ENCODE assay signal across 8 mouse cellular contexts in genomic region chr4:155992241-155992905, GRCm38 (mm10). TPM values are rescaled to one million over a fixed set of nuclear protein-coding genes. Genes with fewer than 3 reads are reported as not detected.
DNase-seq lines count a peak whose midpoint lies in the region; ATAC-seq lines count a peak whose summit lies in the region.

Gene B3galt6, minus strand, starts transcription at chr4:155992649.
Gene Sdf4, plus strand, starts transcription at chr4:155992872.

- no peaks in the 10 kb centered on the region for H3K9me3 ChIP-seq in embryonic facial prominence, embryonic 10.5 days
- H3K9me3 ChIP-seq in heart, embryonic 11.5 days (replicated peaks; ENCODE audit: control insufficient read depth, low read length), result no peaks in the 10 kb centered on the region
- no peaks in the 10 kb centered on the region for H3K9me3 ChIP-seq in kidney, embryonic 16.5 days (ENCODE audit: low read length)

- under 1% methylated on average over 99 of the region's 99 CpGs for WGBS in embryonic facial prominence, embryonic 10.5 days
- WGBS in heart, embryonic 11.5 days (ENCODE audit: insufficient replicate concordance), result under 1% methylated on average over 97 of the region's 99 CpGs
- WGBS in kidney, embryonic 16.5 days, result under 1% methylated on average over 98 of the region's 99 CpGs

- intact Hi-C loops in heart, postnatal 25 days (cut with DNase I), result no loop called here

- H3K9ac ChIP-seq in heart, embryonic 11.5 days (ENCODE audit: low read depth, low read length), result peak within 1 kb of the TSS; percentile 94
- peak within 1 kb of the TSS; percentile 94 for H3K9ac ChIP-seq in kidney, embryonic 16.5 days (replicated peaks; ENCODE audit: low read length)

- ATAC-seq in heart, embryonic 11.5 days (replicated peaks; ENCODE audit: insufficient number of reproducible peaks, low FRiP score, low TSS enrichment), result peak; percentile 84
- peak; percentile 86 for ATAC-seq in kidney, embryonic 16.5 days (ENCODE audit: low FRiP score, low TSS enrichment)

- peak; percentile 57 for DNase-seq in heart, adult 8-10 months (ENCODE audit: low spot score)
- DNase-seq in heart, postnatal 25 days (ENCODE audit: low spot score), result no peak
- DNase-seq in embryonic facial prominence, embryonic 10.5 days (ENCODE audit: low spot score), result peak; percentile 88
- peak; percentile 92 for DNase-seq in liver
- DNase-seq in monocyte, adult 2 months (ENCODE audit: low read depth in 1 of 2, low spot score in 2 of 2), result peak; percentile 70 to 82
- peak; percentile 69 to 82 for DNase-seq in spleen, postnatal 14 days (ENCODE audit: low spot score in 2 of 2)

- H3K36me3 ChIP-seq in embryonic facial prominence, embryonic 10.5 days (replicated peaks), result peaks cover 42% of the 10 kb centered on the region
- no peaks in the 10 kb centered on the region for H3K36me3 ChIP-seq in heart, embryonic 11.5 days (ENCODE audit: control insufficient read depth, insufficient read depth, low read length)
- peaks cover 19% of the 10 kb centered on the region for H3K36me3 ChIP-seq in kidney, embryonic 16.5 days (ENCODE audit: insufficient read depth, low read length)

- H3K4me3 ChIP-seq in embryonic facial prominence, embryonic 10.5 days, result peak within 1 kb of the TSS; percentile 87
- peak within 1 kb of the TSS; percentile 95 for H3K4me3 ChIP-seq in heart, embryonic 11.5 days (ENCODE audit: low read depth, low read length)
- H3K4me3 ChIP-seq in kidney, embryonic 16.5 days (ENCODE audit: low read length), result peak within 1 kb of the TSS; percentile 91

- peaks cover 24% of the 10 kb centered on the region for H3K4me1 ChIP-seq in embryonic facial prominence, embryonic 10.5 days
- peaks cover 18% of the 10 kb centered on the region for H3K4me1 ChIP-seq in heart, embryonic 11.5 days (ENCODE audit: control insufficient read depth, insufficient read depth, low read length)
- H3K4me1 ChIP-seq in kidney, embryonic 16.5 days (ENCODE audit: insufficient read depth, low read length), result peaks cover 24% of the 10 kb centered on the region

- H3K4me2 ChIP-seq in heart, embryonic 11.5 days, result peak within 1 kb of the TSS; percentile 98
- H3K4me2 ChIP-seq in kidney, embryonic 16.5 days (replicated peaks; ENCODE audit: low read depth, low read length), result peak within 1 kb of the TSS; percentile 99

- H3K27ac ChIP-seq in embryonic facial prominence, embryonic 10.5 days (replicated peaks), result peak within 1 kb of the TSS; percentile 97
- peak within 1 kb of the TSS; percentile 96 for H3K27ac ChIP-seq in heart, embryonic 11.5 days (ENCODE audit: low read depth, low read length)
- peak within 1 kb of the TSS; percentile 96 for H3K27ac ChIP-seq in kidney, embryonic 16.5 days (ENCODE audit: low read length)

- no peaks in the 10 kb centered on the region for H3K27me3 ChIP-seq in embryonic facial prominence, embryonic 10.5 days (replicated peaks; ENCODE audit: low read depth, poor library complexity, severe bottlenecking)
- no peaks in the 10 kb centered on the region for H3K27me3 ChIP-seq in heart, embryonic 11.5 days (ENCODE audit: control insufficient read depth, insufficient read depth, low read length)
- no peaks in the 10 kb centered on the region for H3K27me3 ChIP-seq in kidney, embryonic 16.5 days (ENCODE audit: insufficient read depth, low read length)

RNA-seq across cellular contexts. Expression of gene B3galt6, which starts in this region (rescaled TPM):
- 1 to 10 TPM; 2.6 to 3.2 (median 2.8) TPM for total RNA-seq in heart, adult 8-10 months (2022)
- 1 to 10 TPM; 2.4 to 2.7 TPM for total RNA-seq in heart, postnatal 25 days (2021)
- polyA plus RNA-seq in embryonic facial prominence, embryonic 10.5 days (2016; fragmentation: Nextera tagmentation; extraction: Ambion mirVana), result 12.7 and 15.7 TPM in 2 replicates
- polyA plus RNA-seq in heart, embryonic 11.5 days (2014; fragmentation: Nextera tagmentation; extraction: Ambion mirVana), result 10.1 and 11.6 TPM in 2 replicates
- 18.0 and 18.7 TPM in 2 replicates for polyA plus RNA-seq in kidney, embryonic 16.5 days (2015; fragmentation: Nextera tagmentation; extraction: Ambion mirVana)

RNA-seq across cellular contexts. Expression of gene Sdf4, which starts in this region (rescaled TPM):
- total RNA-seq in heart, adult 8-10 months (2022), result 100 to 1,000 TPM in 1 of 4 experiments, 10 to 100 TPM in 3; 72.8 to 103 (median 87.1) TPM
- 10 to 100 TPM; 77.3 to 81.8 TPM for total RNA-seq in heart, postnatal 25 days (2021)
- 132 and 138 TPM in 2 replicates for polyA plus RNA-seq in embryonic facial prominence, embryonic 10.5 days (2016; fragmentation: Nextera tagmentation; extraction: Ambion mirVana)
- 138 and 147 TPM in 2 replicates for polyA plus RNA-seq in heart, embryonic 11.5 days (2014; fragmentation: Nextera tagmentation; extraction: Ambion mirVana)
- polyA plus RNA-seq in kidney, embryonic 16.5 days (2015; fragmentation: Nextera tagmentation; extraction: Ambion mirVana), result 173 and 182 TPM in 2 replicates
